Mouse (Mus musculus): ENCODE measurements around the gene Stk33.

- TF ChIP-seq POLR2A (IDR thresholded peaks at IDR 0.05; ENCODE audit: insufficient read depth, low read length) (no peak), CTCF (IDR thresholded peaks at IDR 0.05; ENCODE audit: low read depth, low read length) (peak; percentile 34)
Measured at GRCm38 (mm10) chr7:109241313-109241712, 197.6 kb downstream of the Stk33 start.
